Mouse (Mus musculus) thymus, adult 2 months (tissue): ENCODE results near the gene Sugt1. TPM values are rescaled to one million over a fixed set of nuclear protein-coding genes. Genes with fewer than 3 reads are reported as not detected.

Experiments used
- DNase-seq: peaks from one replicate; pipeline ENCODE4 v3.0.0; 2021
- H3K27ac ChIP-seq: fragments of 200-500 bp; 2 replicates; pipeline ENCODE4 v1.5.1; 2012; ENCODE audit warnings: low read length, control low read depth; ENCODE audit not compliant: control insufficient read depth, insufficient read depth
- H3K27me3 ChIP-seq: fragments of 200-500 bp; 2 replicates; pipeline ENCODE4 v1.6.1; 2012; ENCODE audit warnings: mild to moderate bottlenecking, low read length, moderate library complexity, mixed read lengths; ENCODE audit not compliant: control insufficient read depth, insufficient read depth
- H3K36me3 ChIP-seq: fragments of 200-500 bp; 2 replicates; pipeline ENCODE4 v1.6.1; 2012; ENCODE audit warnings: mild to moderate bottlenecking, low read length, moderate library complexity; ENCODE audit not compliant: control insufficient read depth, insufficient read depth
- H3K4me1 ChIP-seq: fragments of 200-500 bp; replicated peaks from 2 replicates; pipeline ENCODE4 v1.6.1; 2012; ENCODE audit warnings: low read length; ENCODE audit not compliant: control insufficient read depth, insufficient read depth
- H3K4me3 ChIP-seq: fragments of 200-500 bp; 2 replicates; pipeline ENCODE4 v1.5.1; 2012; ENCODE audit warnings: mild to moderate bottlenecking, low read length, control low read depth, moderate library complexity; ENCODE audit not compliant: control insufficient read depth, insufficient read depth
- CTCF ChIP-seq: fragments of 200-500 bp; IDR thresholded peaks from 2 replicates; pipeline ENCODE4 v1.5.1; 2012; ENCODE audit warnings: mild to moderate bottlenecking, control low read depth, low read length, moderate library complexity, borderline replicate concordance; ENCODE audit not compliant: control insufficient read depth, poor library complexity, insufficient read depth; ENCODE audit errors: extremely low read depth
- POLR2A ChIP-seq: fragments of 200-500 bp; IDR thresholded peaks from 2 replicates; pipeline ENCODE4 v1.6.1; 2012; ENCODE audit warnings: mild to moderate bottlenecking, low read length, control low read depth, moderate library complexity; ENCODE audit not compliant: control insufficient read depth, poor library complexity, insufficient read depth; ENCODE audit errors: extremely low read depth
- WGBS: fragments of 180-500 bp; shearing (Covaris S2); methylation state at CpG from one replicate; pipeline ENCODE4 v1.1.7; 2018; 5-methylcytosine and 5-hydroxymethylcytosine counted together
- polyA plus RNA-seq: library from polyadenylated mRNA; depleted of rRNA; stranded (reverse); fragments of >200 nt; gene quantifications from 2 replicates; pipeline ENCODE4 v1.2.3, GENCODE M21; 2012; rRNA removed

The Sugt1 gene
- polyA plus RNA-seq, 1 experiment = 10.2 TPM

DNA sequence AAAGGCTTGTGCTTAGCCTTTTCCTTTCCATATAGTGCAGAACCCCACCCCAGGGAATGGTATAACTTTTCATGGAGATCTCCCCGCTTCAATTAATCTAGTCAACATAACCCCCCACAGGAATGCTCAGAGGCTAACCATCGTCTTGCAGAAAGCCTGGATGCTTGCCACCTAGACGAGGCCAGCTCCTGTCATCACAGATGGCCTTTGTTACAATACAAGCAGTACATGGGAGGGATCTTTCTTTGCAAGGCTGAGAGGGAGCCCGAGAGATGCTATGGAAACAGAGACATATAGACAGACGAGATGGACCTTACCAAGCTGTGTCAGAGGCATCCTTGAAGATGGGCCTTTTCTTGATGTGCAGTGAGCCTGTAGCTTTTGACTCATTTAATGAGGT lies 93.2 kb downstream of the Sugt1 start:
- DNase-seq = no peak
- H3K4me1 ChIP-seq = no peaks in the 10 kb centered on the region
- no peak overlapping the region for H3K27ac ChIP-seq
- no peak overlapping the region for H3K4me3 ChIP-seq
- 83% methylated on average over 5 of the region's 5 CpGs for WGBS
- H3K36me3 ChIP-seq = no peaks in the 10 kb centered on the region
- no peaks in the 10 kb centered on the region for H3K27me3 ChIP-seq
- TF ChIP-seq POLR2A (no peak), CTCF (no peak)

Other genes with a start within 250 kb of the Sugt1 start
- 7.7 and 11.2 TPM in 2 replicates for gene Naa16, start 196.9 kb upstream of the Sugt1 start, polyA plus RNA-seq
- 1.5 and 1.6 TPM in 2 replicates for gene Mtrf1, start 189.9 kb upstream of the Sugt1 start, polyA plus RNA-seq
- 8.9 and 10.1 TPM in 2 replicates for gene Kbtbd7, start 161.2 kb upstream of the Sugt1 start, polyA plus RNA-seq
- 6.8 and 9.7 TPM in 2 replicates for gene Kbtbd6, start 135.9 kb upstream of the Sugt1 start, polyA plus RNA-seq
- 71.4 and 75.9 TPM in 2 replicates for gene Elf1, start 106.5 kb upstream of the Sugt1 start, polyA plus RNA-seq
- 7.3 TPM in 2 replicates for gene Wbp4, start 106.2 kb upstream of the Sugt1 start, polyA plus RNA-seq
- gene Cnmd, start 74.5 kb downstream of the Sugt1 start, polyA plus RNA-seq = 1.2 and 1.4 TPM in 2 replicates
- gene Pcdh8, start 183.6 kb downstream of the Sugt1 start, polyA plus RNA-seq = 0.38 and 0.39 TPM in 2 replicates